Mouse (Mus musculus): ENCODE results near the gene A230072I06Rik. TPM values are rescaled to one million over a fixed set of nuclear protein-coding genes. Genes with fewer than 3 reads are reported as not detected.

Gene A230072I06Rik
- total RNA-seq (2017) = 1.5 TPM in 1 of 3 replicates, not detected in the others

- no peak for ATAC-seq (replicated peaks; ENCODE audit: insufficient number of reproducible peaks, low FRiP score, low TSS enrichment, poor library complexity, severe bottlenecking)
These were observed at the start of gene A230072I06Rik for GRCm38 (mm10) chr8:12278663-12279312. Gene A230072I06Rik, plus strand, starts transcription at chr8:12278819.

DNA sequence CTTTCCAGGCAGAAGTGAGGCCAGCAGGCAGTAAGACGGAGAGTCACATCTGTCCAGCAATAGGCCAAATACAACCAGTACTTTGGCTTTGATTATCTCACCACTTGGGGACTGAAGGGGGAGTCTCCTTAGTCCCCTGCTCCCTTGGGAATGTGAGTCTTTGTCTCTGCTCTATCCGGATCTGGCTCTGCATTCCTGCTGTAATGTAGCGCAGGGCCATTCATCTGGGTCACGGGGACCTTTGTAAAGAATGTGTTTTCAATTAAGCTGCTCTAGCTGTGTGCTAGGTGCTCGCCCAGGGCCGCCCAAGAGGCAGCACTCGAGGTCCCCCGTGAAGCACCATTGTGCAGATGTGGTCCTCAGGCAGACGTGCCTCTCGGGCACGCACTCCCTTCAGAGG lies 44.6 kb upstream of the A230072I06Rik start:
- no peak for ATAC-seq (replicated peaks; ENCODE audit: insufficient number of reproducible peaks, low FRiP score, low TSS enrichment, poor library complexity, severe bottlenecking)

DNA sequence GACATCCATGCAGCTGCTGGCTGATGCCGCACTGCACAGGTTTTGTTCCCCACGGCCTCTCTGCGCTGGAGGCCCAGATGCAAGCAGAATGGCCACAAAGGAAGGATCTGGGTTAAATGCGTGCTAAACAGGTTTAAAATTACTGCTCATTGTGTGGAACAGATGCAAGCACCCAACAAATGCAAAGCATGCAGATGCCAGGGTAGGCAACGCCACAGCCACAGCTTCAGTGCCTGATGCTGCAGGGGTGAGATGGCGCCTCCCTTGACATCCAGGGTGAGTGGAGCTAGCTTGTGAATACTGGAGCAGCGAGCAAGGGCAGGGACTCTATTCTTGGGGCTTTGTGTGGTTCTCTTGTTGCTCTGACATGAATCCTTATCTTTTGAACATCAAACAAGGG lies 39.8 kb upstream of the A230072I06Rik start:
- no peak for ATAC-seq (replicated peaks; ENCODE audit: insufficient number of reproducible peaks, low FRiP score, low TSS enrichment, poor library complexity, severe bottlenecking)

- ATAC-seq (replicated peaks; ENCODE audit: insufficient number of reproducible peaks, low FRiP score, low TSS enrichment, poor library complexity, severe bottlenecking) = no peak
These were observed 38.5 kb upstream of the A230072I06Rik start for GRCm38 (mm10) chr8:12240143-12240542.

- no peak for ATAC-seq (replicated peaks; ENCODE audit: insufficient number of reproducible peaks, low FRiP score, low TSS enrichment, poor library complexity, severe bottlenecking)
These were observed 34.9 kb upstream of the A230072I06Rik start for GRCm38 (mm10) chr8:12243746-12244145.

DNA sequence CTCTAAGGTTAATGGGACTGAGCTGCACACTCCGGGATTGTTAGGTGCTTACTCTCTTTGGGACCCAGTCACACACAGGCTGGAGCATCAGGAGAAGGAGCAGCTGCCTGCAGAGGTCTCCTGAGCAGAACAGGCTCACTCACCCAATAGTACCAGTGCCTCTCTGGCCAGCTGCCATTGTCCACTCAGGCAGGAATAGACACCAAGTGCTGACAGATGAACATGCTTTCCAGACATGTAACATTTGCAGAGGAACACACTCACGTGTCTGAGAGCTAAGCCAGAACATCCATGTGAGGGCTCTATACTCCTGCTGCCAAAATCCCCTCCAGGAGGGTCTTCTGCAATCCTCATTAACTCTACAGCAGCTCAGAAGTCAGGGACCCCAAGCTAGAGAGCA lies 18.7 kb upstream of the A230072I06Rik start:
- ATAC-seq (replicated peaks; ENCODE audit: insufficient number of reproducible peaks, low FRiP score, low TSS enrichment, poor library complexity, severe bottlenecking) = no peak

GRCm38 (mm10) chr8:12260476-12261029 lies 18.1 kb upstream of the A230072I06Rik start:
- no peak for ATAC-seq (replicated peaks; ENCODE audit: insufficient number of reproducible peaks, low FRiP score, low TSS enrichment, poor library complexity, severe bottlenecking)

- no peak for ATAC-seq (replicated peaks; ENCODE audit: insufficient number of reproducible peaks, low FRiP score, low TSS enrichment, poor library complexity, severe bottlenecking)
These were observed 17.1 kb upstream of the A230072I06Rik start for GRCm38 (mm10) chr8:12261556-12261955.

- no peak for ATAC-seq (replicated peaks; ENCODE audit: insufficient number of reproducible peaks, low FRiP score, low TSS enrichment, poor library complexity, severe bottlenecking)
These were observed 13.6 kb upstream of the A230072I06Rik start for GRCm38 (mm10) chr8:12264996-12265395.

- ATAC-seq (replicated peaks; ENCODE audit: insufficient number of reproducible peaks, low FRiP score, low TSS enrichment, poor library complexity, severe bottlenecking) = no peak
These were observed 10.8 kb upstream of the A230072I06Rik start for GRCm38 (mm10) chr8:12267863-12268262.

DNA sequence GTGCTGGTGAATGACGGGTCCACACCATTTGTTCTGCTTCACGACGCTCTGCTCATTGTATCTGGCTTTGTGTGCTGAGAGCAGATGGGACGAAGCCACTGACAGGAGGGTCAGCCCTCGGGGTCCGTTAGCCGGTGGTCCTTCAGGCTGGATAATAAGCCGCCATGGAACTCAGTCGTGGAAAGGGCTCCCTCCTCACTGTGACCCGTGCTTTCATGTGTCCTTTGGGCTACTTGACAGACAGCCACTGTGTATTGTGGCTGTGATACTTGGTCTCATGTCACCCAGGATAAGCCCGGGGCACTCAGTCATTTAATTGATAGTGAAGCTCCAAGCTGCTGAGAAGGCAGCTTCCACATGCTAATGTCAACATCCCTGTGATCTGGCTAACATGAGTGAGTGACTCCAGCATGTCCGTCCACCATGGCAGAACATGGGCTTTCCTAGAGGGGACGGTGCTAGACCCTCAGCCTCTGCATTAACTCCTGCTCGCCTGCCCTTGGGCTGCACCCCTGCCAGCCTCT lies 10.3 kb upstream of the A230072I06Rik start:
- no peak for ATAC-seq (replicated peaks; ENCODE audit: insufficient number of reproducible peaks, low FRiP score, low TSS enrichment, poor library complexity, severe bottlenecking)

DNA sequence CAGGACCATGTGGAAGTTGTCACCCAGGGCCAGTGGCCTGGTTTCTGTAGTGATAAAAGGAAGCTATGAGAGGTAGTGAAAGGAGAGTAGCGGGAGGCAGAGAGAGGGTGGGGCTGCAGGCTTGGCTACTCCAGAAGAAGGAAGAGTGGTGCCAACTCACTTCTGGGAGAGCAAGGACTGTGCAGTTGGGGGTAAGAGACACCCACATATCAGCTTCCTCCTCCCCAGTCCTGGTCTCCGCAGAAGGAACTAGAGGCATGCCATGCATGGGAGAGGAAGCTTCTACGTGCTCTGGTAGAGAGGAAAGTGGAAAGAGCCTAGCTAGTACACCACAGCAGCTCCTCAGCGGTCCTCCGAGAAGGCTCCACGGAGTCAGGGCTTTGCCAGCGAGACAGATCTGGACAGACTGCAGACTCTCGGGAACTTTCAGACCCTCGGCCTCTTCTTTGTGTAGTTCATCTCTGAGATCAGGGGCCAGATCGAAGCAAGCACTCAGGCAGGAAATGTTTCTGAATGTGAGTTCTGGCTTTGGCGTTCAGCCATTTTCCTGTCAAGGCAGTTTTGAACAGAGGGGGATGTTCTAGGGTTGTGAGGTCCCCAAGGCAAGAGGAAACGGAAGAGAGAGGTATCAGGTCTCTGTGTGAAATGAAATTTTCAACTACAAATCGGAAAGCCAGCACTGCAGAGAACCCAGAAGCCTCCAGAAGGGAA lies 1.0 kb downstream of the A230072I06Rik start:
- no peak for ATAC-seq (replicated peaks; ENCODE audit: insufficient number of reproducible peaks, low FRiP score, low TSS enrichment, poor library complexity, severe bottlenecking)

GRCm38 (mm10) chr8:12282128-12282527 lies 3.5 kb downstream of the A230072I06Rik start:
- no peak for ATAC-seq (replicated peaks; ENCODE audit: insufficient number of reproducible peaks, low FRiP score, low TSS enrichment, poor library complexity, severe bottlenecking)

DNA sequence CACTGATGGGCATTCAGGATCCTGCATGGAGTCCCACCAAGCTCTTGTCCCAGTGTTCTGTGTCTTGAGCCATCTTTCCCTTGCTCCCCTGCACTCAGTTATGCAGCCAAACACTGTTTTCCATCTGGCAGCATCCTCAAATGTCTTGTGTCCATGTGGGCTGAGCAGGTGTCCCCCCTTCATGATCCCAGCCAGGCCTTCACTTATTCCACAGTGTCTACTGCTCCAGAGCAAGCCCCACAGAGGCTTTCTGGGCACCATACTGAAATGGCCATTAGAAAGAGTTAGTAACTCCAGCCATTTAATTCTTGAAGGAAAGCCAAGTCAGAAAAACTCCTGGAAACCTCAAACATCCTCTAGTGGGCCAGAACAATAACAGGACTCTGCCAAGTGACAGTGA lies 11.9 kb downstream of the A230072I06Rik start:
- ATAC-seq (replicated peaks; ENCODE audit: insufficient number of reproducible peaks, low FRiP score, low TSS enrichment, poor library complexity, severe bottlenecking) = no peak

DNA sequence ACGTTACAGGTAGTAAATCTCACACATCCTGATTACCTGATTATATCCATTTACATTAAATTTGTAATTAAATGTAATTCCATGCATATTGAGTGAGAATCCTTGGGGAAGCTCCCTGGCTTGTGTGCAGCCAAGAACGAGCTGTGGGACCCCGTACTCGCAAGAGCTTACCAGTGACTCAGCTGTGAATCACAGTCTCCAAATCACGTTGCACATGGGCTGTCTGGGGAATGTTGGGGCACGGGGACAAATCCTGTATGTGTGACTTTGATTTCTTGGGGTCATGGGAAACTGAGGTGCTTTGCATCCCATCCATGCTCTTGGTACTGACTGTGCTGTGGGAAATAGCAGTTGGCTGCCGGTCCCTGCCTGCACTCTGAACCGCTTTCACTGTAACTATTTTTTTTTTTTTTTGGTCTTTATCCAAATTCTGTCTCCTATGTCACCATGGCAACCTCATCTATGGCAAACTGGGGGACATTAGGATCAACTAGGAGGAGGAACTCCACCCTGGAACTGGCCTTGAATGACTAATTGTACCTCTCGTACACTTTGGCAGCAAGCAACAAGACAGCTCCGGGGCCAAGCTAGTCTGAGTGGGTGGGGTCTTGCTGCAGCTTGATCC lies 19.8 kb downstream of the A230072I06Rik start:
- ATAC-seq (replicated peaks; ENCODE audit: insufficient number of reproducible peaks, low FRiP score, low TSS enrichment, poor library complexity, severe bottlenecking) = no peak

GRCm38 (mm10) chr8:12301998-12302397 lies 23.4 kb downstream of the A230072I06Rik start:
- no peak for ATAC-seq (replicated peaks; ENCODE audit: insufficient number of reproducible peaks, low FRiP score, low TSS enrichment, poor library complexity, severe bottlenecking)

DNA sequence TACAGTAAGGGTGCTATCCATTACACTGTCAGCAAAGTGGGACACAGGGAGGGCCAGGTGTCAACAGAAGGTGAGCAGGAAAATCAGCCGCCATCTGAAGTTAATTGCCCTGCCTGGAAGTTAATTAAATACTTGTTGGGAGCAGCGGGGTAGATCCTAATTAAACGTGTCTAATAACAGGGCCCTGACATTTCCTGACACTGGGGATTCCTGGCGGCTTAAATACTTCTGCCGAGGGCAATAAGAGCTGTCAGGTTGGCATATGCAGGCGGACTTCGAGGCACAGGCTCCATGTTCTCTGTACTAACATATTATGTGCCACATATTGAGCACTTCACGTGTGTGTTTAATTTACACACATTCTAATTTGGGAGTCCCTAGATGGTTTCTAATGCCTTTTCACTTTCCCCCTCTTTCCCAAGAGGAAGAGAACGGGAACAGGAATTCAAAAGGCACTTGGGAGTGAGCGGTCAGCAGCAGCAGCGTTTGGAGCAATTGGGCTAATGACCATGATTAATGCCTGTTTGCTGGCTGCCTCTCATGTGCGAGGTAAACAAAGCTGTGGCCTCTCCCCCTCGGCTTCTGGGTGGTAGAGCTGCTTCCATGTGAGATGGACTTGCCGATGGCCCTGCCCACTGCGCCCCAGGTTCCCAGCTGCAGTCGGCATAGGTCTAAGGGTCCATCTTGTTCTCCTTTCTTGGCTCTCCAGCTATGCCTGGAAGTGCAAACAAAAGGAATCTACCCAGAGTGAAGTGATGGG lies 34.5 kb downstream of the A230072I06Rik start:
- ATAC-seq (replicated peaks; ENCODE audit: insufficient number of reproducible peaks, low FRiP score, low TSS enrichment, poor library complexity, severe bottlenecking) = no peak

- ATAC-seq (replicated peaks; ENCODE audit: insufficient number of reproducible peaks, low FRiP score, low TSS enrichment, poor library complexity, severe bottlenecking) = no peak
These were observed 35.6 kb downstream of the A230072I06Rik start for GRCm38 (mm10) chr8:12314258-12314657.

DNA sequence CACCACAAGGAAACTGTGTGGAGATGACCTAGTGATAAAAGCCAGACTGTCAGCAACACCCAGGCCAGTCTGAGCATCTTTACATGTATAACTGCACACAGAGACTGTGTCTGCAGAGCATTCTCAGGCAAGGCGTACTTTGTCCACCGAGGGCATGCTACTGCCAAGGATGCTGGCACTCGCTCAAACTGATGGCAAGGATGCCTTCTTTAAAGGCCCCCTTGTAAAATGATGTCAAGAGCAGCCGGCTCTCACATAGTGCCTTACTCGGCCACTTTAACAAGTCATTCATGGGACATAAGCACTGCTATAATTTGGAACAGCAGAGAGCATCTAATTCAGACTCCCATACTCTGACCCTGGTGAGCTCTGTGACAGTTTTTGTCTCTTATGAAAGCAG lies 36.6 kb downstream of the A230072I06Rik start:
- ATAC-seq (replicated peaks; ENCODE audit: insufficient number of reproducible peaks, low FRiP score, low TSS enrichment, poor library complexity, severe bottlenecking) = no peak

Data from monocyte, adult 5-6 weeks (primary cell).